Mouse (Mus musculus) small intestine, adult 2 months (tissue): ENCODE data around the gene Sh3d21.

ENCODE experiments used
- CTCF ChIP-seq: fragments of 200-500 bp; IDR thresholded peaks from 2 replicates; pipeline ENCODE4 v1.5.1; 2012; ENCODE audit warnings: low read depth, mild to moderate bottlenecking, control low read depth, inconsistent platforms, low read length, moderate library complexity, mixed read lengths; ENCODE audit not compliant: insufficient replicate concordance, insufficient read length; ENCODE audit errors: extremely low read depth
- POLR2A ChIP-seq: fragments of 200-500 bp; IDR thresholded peaks from 2 replicates; pipeline ENCODE4 v1.6.1; 2012; ENCODE audit warnings: low read depth, mild to moderate bottlenecking, control low read depth, inconsistent platforms, low read length, moderate library complexity

GRCm38 (mm10) chr4:126113243-126113642 lies 50.0 kb downstream of the Sh3d21 start:
- no peak for TF ChIP-seq POLR2A
- TF ChIP-seq CTCF: no peak
